Mouse (Mus musculus) NIH3T3 (cell line): ENCODE measurements at regions not wholly inside any gene's neighbourhood (a gene's known extent, or its start where the extent isn't known, plus 50 kb on each side); places are given as distances from the start of the nearest gene placed in this dataset.

ENCODE experiments used
- DNase-seq: peaks from one replicate; pipeline ENCODE4 v3.0.0-alpha.2; 2012; ENCODE audit warnings: low read depth

DNA sequence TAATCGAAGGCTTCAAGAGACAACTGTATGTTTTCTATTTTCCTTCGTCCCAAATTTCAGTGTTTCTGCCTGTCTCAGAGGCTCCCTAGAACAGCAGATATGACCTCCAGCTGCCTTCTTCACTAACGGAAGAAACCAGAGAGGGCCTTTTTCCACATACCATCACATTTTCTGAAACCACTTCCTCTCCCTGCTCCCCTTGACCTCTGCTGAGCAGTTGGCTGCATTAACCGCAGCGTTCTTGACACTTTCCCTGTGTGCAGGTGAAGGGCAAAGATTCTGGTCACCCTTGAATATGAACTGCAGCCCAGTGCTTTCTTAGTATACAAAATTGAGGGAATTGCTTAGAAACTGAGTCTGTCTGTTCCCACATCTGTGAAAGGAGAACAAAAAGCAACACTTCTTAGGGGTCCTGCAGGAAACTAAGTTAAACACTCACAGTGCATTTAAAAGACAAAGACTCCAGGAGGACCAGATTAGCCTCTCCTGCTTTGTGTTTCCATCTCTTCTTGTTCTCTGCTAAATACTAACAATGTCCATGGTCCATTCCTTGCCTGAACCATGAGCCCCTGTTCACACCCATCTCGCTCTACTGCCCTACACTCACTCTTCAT lies 98.4 kb downstream of the Akap11 start:
- DNase-seq = no peak

- DNase-seq = no peak
These were observed 100.0 kb downstream of the Akap11 start for GRCm38 (mm10) chr14:78436586-78436985.

DNA sequence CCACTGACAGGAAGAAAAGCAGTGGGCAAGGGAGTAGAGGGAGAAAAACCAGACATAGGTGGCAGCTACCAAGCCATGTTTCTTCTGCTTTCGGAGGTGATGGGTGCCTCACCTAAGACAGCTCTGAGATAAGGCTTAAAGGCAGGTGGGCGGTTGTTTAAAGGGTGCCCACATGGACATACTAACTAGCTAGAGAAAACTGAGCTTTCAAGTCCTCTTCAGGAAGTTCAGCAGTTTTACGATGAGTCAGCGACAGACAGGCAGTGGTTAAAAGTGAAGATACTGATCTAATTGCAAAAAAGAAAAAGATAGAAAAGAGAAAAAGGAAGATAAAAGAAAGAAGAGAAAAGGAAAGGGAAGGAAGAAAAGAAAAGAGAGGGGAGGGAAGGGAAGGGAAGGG lies 100.6 kb downstream of the Akap11 start:
- no peak for DNase-seq

GRCm38 (mm10) chr14:78435561-78435960 lies 101.0 kb downstream of the Akap11 start:
- DNase-seq = no peak

- no peak for DNase-seq
These were observed 101.9 kb downstream of the Akap11 start for GRCm38 (mm10) chr14:78434753-78435152.

DNA sequence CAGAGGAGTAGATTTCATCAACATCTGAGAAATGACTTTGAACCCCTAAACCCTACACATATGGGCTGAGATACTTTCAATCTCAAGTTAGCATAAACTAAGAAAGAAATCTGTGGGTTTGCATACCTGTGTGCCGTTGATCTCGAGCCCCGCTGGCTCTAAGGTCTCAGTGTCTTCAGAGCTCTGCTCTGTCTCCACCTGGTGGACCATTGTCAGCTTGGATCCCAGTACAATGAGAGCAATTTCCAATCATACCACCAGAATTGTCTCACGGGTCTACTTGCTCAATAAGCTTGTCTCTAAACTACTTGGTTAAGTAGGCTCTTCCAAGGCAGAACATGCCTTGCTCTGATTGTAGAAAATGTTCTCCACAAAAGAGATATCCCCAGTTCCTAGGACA lies 102.5 kb downstream of the Akap11 start:
- DNase-seq = peak; percentile 23

GRCm38 (mm10) chr14:78432471-78432870 lies 104.1 kb downstream of the Akap11 start:
- DNase-seq = no peak

DNA sequence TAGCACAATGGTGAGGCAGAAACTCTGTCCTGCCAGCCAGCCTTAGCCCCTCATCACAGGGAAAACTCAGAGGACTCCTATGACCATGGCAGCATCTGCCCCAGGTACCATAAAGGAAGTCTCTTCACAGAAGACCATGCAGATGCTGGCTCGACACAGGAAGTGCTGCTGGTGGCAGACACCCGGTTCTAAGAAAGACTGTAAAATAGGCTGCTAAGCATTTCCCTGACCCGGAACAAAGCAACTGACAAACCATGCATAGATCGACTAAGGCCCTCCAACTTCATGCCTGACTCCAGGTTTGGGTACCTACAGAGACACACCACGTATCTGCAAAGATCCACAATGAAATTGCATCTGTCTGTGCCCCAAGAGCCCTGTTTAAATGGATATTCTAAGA lies 104.7 kb downstream of the Akap11 start:
- no peak for DNase-seq

GRCm38 (mm10) chr14:78431406-78431805 lies 105.2 kb downstream of the Akap11 start:
- DNase-seq = peak; percentile 5

- no peak for DNase-seq
These were observed 108.2 kb downstream of the Akap11 start for GRCm38 (mm10) chr14:78428233-78429019.

DNA sequence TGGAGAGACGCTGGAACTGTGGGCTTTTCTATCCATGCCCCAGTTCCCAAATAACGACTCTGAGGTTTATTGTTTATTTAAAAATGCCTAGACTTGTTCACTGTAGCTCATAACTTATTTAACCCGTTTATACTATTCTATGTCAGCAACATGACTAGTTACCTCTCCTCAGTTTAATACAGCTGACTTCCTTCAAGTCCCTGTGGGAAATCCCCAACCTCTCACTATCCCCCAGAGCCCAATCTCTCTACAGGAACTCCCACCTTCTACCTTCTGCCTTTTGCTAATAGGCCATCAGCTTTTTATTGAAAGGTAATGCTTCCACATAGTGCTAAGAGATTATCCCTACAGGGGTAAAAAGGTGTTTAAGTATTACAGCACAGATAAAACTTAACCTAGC lies 109.5 kb downstream of the Akap11 start:
- no peak for DNase-seq

DNA sequence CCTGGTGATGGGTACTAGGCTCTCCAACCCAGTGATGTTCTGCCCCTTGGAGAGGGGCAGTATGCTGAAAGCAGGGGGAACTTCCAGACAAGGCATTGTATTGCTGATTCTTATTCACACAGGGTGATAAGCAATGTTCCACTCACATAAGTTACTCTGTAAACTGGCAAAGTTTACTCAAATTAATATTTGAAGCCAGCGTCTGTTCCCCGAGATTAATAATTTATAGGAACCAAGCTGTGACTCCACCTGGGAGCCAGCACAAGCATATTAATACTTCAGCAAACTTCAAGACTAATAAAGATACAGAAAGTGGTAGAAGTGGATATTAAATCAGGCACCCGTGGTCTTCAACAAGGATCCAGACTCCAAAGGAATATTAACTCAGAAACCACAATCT lies 114.0 kb downstream of the Akap11 start:
- DNase-seq = no peak

GRCm38 (mm10) chr14:78420966-78421365 lies 113.1 kb upstream of the Tnfsf11 start:
- no peak for DNase-seq

- DNase-seq = peak; percentile 8
These were observed 112.3 kb upstream of the Tnfsf11 start for GRCm38 (mm10) chr14:78420176-78420575.

DNA sequence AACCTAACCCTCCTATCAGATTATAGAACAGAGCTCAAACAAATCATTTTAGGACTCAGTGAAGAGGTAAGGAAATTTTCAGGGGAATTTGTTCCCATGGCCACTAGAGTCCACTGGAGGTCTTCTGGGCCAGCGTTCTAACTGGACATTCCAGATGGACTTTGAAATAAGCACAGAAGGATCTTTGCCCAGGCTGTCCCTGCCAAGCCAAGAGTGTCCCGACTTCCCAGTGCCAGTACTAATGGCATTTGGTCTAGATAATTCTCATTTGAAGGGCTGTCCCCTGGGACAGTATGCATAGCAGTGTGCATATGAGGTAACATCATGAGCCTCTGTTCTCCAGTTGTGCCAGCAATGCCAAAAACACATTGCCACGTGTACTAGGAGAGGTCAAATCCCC lies 97.7 kb upstream of the Tnfsf11 start:
- no peak for DNase-seq

DNA sequence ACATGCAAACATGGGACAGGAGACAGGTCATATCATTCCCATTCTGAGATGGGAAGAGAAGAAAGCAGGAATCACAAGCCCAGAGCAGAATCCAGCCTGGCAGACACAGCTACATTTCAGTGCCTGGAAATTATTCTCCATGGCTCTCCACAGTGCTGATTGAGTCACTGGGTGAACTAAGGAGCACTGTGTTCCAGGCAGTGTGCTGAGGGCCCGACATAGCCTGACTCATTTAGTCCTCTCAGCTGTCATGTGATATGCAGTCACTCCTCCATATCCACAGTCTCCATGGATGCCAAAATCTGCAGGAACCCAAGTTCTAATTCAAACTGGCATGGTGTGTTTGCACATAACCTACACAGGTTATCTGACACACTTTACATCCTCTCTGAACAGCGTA lies 90.1 kb upstream of the Tnfsf11 start:
- peak; percentile 78 for DNase-seq

DNA sequence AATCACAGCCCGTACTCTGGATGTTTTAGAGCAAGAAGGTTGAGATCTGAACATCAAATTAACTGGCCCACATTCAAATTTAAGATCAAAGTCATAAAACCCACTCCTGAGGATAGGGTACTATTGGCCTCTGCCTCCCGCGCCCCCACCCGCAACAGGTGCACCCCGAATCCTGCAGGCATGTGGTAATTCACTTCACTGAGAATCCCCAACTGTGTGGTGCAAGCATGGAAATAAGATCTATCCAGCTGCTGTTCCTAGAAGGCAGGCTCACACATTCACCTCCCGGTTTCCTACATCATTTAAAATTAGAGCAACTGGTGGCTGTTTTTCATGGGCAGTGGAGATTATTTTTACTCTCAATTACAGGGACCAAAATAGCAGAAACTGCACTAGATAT lies 87.8 kb upstream of the Tnfsf11 start:
- DNase-seq = no peak

DNA sequence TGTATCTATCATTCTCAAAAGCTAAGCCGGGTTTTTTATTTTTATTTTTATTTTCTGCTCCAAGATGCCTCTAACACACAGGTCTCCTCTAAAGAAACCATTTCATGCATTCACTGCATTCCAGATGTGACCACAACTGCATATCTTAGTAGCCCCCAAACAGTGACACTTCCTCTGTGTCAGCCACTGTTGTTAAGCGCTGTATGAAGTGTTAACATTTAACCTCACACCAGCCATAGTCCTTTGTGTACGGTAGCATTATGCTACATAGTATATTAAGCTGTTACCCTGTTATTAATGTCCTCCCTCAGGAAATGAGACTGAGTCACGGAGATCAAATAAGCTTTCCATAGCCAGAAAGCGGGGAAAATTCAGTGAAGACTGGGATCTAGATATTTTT lies 79.2 kb upstream of the Tnfsf11 start:
- DNase-seq = no peak

DNA sequence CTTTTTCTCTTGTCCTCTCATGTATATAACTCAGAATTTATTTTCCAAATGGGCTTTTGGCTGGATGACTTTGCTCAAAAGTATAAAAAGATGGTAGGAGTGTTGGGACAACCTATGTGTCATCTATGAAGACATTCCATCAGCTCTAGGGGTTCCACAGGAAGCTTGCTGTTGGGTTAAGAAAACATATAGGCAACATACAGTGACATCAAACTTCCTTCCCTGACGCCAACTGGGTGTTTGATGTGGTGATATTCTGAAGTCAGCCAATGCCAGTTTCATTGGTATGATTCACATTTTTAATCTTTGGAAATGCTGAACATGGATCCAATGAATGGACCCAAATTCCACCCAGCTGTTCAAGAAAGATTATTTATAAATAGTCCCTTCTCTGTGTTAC lies 76.5 kb upstream of the Tnfsf11 start:
- DNase-seq = peak; percentile 49

GRCm38 (mm10) chr14:78383256-78383709 lies 75.4 kb upstream of the Tnfsf11 start:
- peak; percentile 56 for DNase-seq

DNA sequence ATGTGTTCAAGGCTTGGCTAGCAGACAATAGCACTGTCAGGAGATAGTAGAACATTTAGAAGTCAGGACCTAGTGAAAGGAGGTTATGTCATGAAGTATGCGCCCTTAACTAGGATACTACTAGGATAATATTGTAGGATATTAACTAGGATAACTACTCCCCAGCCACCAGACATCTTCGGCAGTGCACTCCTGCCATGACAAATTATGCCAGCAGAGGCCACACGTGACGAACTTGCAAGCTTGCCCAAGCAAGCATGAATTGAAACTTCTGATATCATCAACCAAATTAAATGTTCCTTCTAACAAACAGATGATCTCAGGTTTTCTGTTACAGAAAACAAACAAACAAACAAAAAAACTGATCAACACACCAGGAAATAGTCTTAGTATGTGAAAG lies 72.2 kb upstream of the Tnfsf11 start:
- no peak for DNase-seq

GRCm38 (mm10) chr14:78376591-78376990 lies 68.7 kb upstream of the Tnfsf11 start:
- peak; percentile 55 for DNase-seq

DNA sequence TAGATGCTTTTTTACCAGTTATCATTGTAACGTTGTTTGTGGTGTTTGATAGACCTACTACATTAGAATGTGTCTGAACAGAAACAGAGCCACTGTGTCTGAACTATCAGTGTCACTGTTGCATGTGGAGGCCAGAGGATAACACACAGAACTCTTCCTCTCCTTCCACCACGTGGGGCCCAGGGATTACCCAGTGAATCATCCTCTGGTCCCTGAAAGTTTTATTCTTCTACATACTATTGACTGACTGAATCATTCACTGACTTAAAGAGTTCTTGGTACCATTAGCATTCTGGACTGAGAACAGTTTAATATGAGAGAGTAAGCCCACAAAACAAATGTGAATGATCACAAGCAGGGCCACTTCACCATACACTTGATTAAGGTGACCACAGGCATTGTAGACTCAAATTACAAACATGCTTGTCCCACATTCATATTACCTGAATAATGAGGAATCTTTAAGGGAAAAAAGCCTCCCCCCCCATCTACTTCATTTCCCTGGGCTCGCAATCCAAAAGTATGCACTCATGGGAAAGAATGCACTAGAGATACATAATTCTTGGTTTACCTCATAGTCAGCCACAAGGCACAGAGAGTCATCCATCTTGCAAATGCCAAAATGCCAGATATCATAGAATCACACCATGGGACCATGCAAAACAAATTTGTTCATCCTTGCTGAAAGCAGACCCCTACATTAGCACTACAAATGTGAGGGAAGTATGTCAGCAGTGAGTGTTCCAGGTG lies 68.1 kb upstream of the Tnfsf11 start:
- peak; percentile 53 for DNase-seq
